ENCODE assay signal across 7 mouse cellular contexts in the genomic region with DNA sequence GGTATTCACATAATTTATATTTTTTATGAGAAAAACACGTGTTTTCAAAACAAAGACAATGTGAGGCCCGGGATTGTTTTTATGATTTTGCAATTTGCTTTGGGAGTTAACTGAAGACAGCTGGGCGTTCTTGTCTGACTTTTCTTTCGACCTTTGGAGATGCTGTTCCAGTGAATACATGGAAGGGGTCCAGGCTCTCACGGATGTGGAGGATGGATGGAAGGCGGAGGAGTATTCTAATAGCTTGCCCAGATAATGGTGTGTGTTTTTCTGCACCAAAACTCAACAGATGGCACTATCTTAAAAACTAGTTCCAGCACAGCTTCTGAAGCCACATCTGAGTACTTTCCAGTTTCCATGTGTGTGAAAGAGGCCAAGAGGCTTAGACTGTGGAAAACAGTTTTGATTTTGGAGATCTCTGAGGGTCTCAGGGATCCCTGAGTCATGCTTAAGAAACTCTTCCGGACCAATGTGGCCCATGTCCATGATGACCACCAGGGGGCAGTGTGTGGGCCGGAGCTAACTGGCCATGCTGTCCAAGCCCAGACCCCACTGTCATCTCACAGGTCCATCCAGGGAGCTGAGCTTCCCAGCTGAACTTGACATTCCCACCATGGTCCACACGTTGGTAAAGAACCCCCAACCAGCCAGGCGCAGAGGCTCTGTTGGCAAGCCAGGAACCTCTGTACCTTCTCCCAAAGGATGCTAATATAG. TPM values are rescaled to one million over a fixed set of nuclear protein-coding genes. Genes with fewer than 3 reads are reported as not detected.
DNase-seq lines count a peak whose midpoint lies in the region; ATAC-seq and TF ChIP-seq lines count a peak whose summit lies in the region.

No protein-coding gene starts in this region.

- no peak overlapping the region for H3K4me2 ChIP-seq in kidney, postnatal 0 days (ENCODE audit: low read length)

- H3K27me3 ChIP-seq in kidney, postnatal 0 days (ENCODE audit: insufficient read depth, low read length), result no peaks in the 10 kb centered on the region
- no peaks in the 10 kb centered on the region for H3K27me3 ChIP-seq in splenic B cell, adult 2 months (ENCODE audit: control insufficient read depth, insufficient read depth, low read length, poor library complexity, severe bottlenecking)

- DNase-seq in A20 (ENCODE audit: low read depth, low spot score), result peak; percentile 74
- peak; percentile 75 for DNase-seq in CD4-positive, CD25-positive, alpha-beta regulatory T cell, adult 2 months (ENCODE audit: low read depth, low spot score)
- DNase-seq in gastrocnemius, adult 8-10 months (ENCODE audit: low spot score in 2 of 2), result peak; percentile 37 to 40
- DNase-seq in kidney, postnatal 0 days (ENCODE audit: low spot score), result peak; percentile 83
- DNase-seq in lung, postnatal 36 days, result peak; percentile 86
- peak; percentile 76 for DNase-seq in splenic B cell, adult 2 months (ENCODE audit: low read depth, low spot score)

- no peak overlapping the region for H3K4me3 ChIP-seq in bone marrow macrophage, adult 2 months (ENCODE audit: insufficient read depth, low read length)
- H3K4me3 ChIP-seq in kidney, postnatal 0 days (replicated peaks; ENCODE audit: low read depth, low read length), result no peak overlapping the region

- H3K4me1 ChIP-seq in bone marrow macrophage, adult 2 months (ENCODE audit: control insufficient read depth, insufficient read depth, low read length), result no peaks in the 10 kb centered on the region
- no peaks in the 10 kb centered on the region for H3K4me1 ChIP-seq in kidney, postnatal 0 days (replicated peaks; ENCODE audit: insufficient read depth, low read length)

- H3K36me3 ChIP-seq in kidney, postnatal 0 days (ENCODE audit: insufficient read depth, low read length), result no peaks in the 10 kb centered on the region
- H3K36me3 ChIP-seq in splenic B cell, adult 2 months (ENCODE audit: control insufficient read depth, insufficient read depth, low read length, poor library complexity, severe bottlenecking), result 0 out of 2 replicates have a peak, but pooled peaks cover under 1% of the 10 kb centered on the region

- H3K9ac ChIP-seq in kidney, postnatal 0 days (ENCODE audit: low read depth, low read length), result no peak overlapping the region

- TF ChIP-seq CTCF in bone marrow macrophage, adult 2 months (IDR thresholded peaks at IDR 0.05; ENCODE audit: low read depth, low read length), result peak; percentile 80
- TF ChIP-seq CTCF in kidney, postnatal 0 days (IDR thresholded peaks at IDR 0.05; ENCODE audit: low read depth), result peak; percentile 89

- WGBS in kidney, postnatal 0 days, result 40% methylated on average over 10 of the region's 10 CpGs

- no peaks in the 10 kb centered on the region for H3K9me3 ChIP-seq in kidney, postnatal 0 days (replicated peaks; ENCODE audit: low read length)

- no peak for TF ChIP-seq POLR2A in bone marrow macrophage, adult 2 months (IDR thresholded peaks at IDR 0.05; ENCODE audit: borderline replicate concordance, low read depth, low read length)

- no peak for ATAC-seq in kidney, postnatal 0 days (replicated peaks; ENCODE audit: low FRiP score, low read depth)

- H3K27ac ChIP-seq in bone marrow macrophage, adult 2 months (ENCODE audit: insufficient read depth, low read depth, low read length), result no peak overlapping the region
- no peak overlapping the region for H3K27ac ChIP-seq in kidney, postnatal 0 days

RNA-seq across cellular contexts. Expression of a gene that starts 25.1 kb away (rescaled TPM):
- not detected in 2 replicates for polyA plus RNA-seq in bone marrow macrophage, adult 2 months (2012; ENCODE audit: insufficient read depth, insufficient read length, missing spikeins)
- 10 to 100 TPM; 14.1 to 17.5 (median 14.9) TPM for total RNA-seq in gastrocnemius, adult 8-10 months (2022)
- 14.5 and 15.4 TPM in 2 replicates for polyA plus RNA-seq in kidney, postnatal 0 days (2015; fragmentation: Nextera tagmentation; extraction: Ambion mirVana)

Comparison
In these comparisons a context has a peak if more than half of its experiments do, and no peak if none do; other contexts are left out.
1. RNA of a gene that starts 25.1 kb away (polyA plus RNA-seq): 14.5 to 15.4 TPM in kidney, postnatal 0 days; not detected in bone marrow macrophage, adult 2 months; every median in the first group is over 10 times any median in the second.
2. Peak in every context shown above with its lines, with median percentiles within 50 percentile points of each other: DNase-seq.